Mouse (Mus musculus) bone marrow macrophage, adult 2 months (primary cell): ENCODE measurements around the gene Jtb.

Experiments
- CTCF ChIP-seq: IDR thresholded peaks from 2 replicates; pipeline ENCODE4 v1.5.1; 2012; ENCODE audit warnings: low read depth, mild to moderate bottlenecking, low read length, moderate library complexity
- POLR2A ChIP-seq: IDR thresholded peaks from 2 replicates; pipeline ENCODE4 v1.6.1; 2012; ENCODE audit warnings: mild to moderate bottlenecking, low read depth, low read length, borderline replicate concordance

DNA sequence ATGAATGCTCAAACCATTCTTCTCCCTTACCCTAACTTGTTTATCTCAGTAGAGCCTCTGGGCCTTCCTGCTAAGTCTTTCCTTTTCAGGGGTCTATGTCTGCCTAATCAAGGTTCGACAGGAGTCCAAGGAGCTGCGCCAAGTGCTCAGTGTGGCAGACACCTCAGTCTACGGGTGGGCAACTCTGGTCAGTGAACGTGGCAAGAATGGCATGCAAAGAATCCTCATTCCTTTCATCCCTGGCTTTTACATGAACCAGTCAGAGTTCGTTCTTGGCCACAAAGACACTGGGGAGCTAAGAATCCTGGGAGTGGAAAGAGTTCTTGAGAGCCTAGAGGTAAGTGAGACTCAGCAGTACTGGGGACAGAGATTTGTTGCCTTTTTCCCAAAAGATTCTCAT, 27.8 kb upstream of the Jtb start:
- TF ChIP-seq CTCF (no peak), POLR2A (no peak)
